Mouse (Mus musculus) monocyte, adult 2 months (primary cell): ENCODE measurements around the gene Sgcb.

Experiments used
- DNase-seq, 2 experiments: peaks; one replicate each; pipeline ENCODE4 v3.0.0; 2022; ENCODE audit warnings: low spot score in 2 of 2, low read depth in 1 of 2

The Sgcb gene

GRCm38 (mm10) chr5:73637337-73638107, 10.1 kb downstream of the Sgcb start:
- DNase-seq = no peak

- DNase-seq = no peak
Observed at GRCm38 (mm10) chr5:73633141-73633540, 14.4 kb downstream of the Sgcb start.

- DNase-seq = no peak
Observed at GRCm38 (mm10) chr5:73632291-73632690, 15.3 kb downstream of the Sgcb start, which contains the start of gene Lrrc66. TSS of gene Lrrc66 (minus strand) at chr5:73632526.

DNA sequence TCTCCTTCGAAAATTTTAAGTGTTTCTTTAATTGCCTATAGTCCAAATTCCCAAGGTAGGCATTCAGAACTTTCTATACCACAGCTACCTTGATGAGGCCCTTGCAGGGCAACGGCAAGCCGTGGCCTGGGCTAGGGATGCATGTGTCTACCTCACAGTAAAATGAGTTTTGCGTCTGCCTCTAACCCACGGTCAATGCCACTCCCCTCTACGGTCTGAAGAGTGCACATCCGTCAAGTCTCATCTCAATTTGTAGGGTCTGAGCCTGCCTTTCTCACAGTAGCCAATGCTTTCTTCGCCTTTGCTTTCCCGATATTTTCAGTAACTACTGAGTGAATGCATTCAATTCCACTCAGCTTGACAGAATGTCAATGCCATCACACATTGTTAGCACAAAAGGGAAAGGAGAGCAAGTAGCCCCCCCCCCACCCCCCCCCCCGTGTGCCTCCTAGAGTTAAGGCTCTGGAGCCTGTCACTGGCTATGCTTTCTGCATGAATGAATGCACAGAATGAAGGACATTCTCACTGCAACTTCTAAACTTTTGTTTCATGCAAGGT, 16.5 kb downstream of the Sgcb start:
- DNase-seq = no peak

GRCm38 (mm10) chr5:73630141-73630540, 17.4 kb downstream of the Sgcb start:
- no peak for DNase-seq

DNA sequence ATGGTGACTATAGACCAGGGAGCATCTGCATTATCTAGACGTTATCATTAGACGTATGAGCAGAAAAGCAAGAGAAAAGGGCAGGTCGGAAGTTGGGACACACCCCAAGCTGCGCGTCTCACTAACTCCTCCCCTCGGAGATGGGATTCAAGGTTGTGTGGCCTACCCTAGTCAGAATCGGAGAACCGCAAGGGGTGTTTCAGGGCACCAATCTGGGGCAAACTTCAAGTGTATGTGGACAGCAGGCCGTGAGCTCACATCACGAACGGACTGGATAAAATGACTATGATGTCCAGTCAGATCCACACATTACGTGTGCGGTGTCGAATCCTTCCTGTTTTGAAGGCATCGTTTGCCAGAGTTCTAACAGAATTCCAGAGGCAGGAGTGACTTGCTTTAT, 19.6 kb downstream of the Sgcb start:
- DNase-seq = no peak

- DNase-seq = no peak
Observed at GRCm38 (mm10) chr5:73627559-73627958, 20.0 kb downstream of the Sgcb start.

DNA sequence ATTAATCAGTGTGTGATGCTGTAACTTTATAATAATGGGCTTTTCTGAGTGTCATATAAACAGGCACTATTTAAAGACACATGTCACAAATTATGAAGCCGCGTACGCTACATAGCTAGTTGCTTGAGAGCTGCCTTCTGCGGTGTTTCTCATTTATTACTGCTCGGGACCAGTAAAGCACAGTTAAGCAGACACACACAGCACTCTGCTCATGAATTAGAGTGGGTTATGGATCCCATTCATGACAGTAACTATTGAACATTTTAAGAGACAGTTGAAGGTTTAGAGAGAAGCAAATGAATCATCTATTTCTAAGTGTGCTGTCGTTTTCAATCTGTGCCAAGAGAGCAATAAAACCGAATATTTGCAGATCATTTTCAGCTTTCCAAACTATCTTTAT, 20.7 kb downstream of the Sgcb start:
- DNase-seq = no peak

- no peak for DNase-seq
Observed at GRCm38 (mm10) chr5:73625505-73625904, 22.1 kb downstream of the Sgcb start.

DNA sequence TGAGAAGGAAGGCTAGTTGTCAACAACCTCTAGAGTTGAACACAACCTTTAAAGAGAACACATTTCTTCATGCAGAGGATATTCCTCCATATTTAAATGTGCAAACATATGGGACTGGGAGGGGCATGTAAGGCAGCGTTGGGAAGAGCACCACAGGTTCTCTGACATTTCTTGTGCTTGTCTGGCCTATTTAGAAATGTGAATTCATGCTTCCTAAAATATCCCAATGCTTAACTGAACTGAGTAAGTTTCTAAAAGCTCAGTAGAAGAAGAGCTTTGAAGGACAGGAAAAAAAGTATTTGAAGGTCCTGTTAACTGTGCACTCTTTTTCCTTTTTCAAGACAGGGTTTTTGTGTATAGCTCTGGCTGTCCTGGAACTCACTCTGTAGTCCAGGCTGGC, 28.6 kb downstream of the Sgcb start:
- DNase-seq = no peak

GRCm38 (mm10) chr5:73615211-73615610, 32.4 kb downstream of the Sgcb start:
- no peak for DNase-seq

- no peak for DNase-seq
Observed at GRCm38 (mm10) chr5:73613296-73613695, 34.3 kb downstream of the Sgcb start.

DNA sequence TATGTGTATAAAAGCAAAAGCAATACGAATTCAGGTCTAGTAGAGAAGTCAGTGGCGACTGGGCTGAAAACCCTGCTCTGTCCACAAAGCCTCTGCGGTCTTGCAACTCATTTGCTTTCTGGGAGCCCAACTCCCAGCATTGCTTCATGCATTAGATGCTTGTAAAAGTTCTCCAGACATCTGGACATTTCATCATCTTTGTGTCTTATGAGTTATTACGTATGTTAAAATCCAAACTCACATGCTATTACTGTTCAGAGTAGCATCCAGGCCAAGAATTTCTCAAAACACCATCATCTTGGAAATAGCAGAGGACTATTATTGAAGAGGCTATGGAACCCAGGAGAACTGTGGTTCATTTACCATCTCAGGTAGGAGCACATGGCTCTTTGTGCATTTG, 36.5 kb downstream of the Sgcb start:
- DNase-seq = no peak

DNA sequence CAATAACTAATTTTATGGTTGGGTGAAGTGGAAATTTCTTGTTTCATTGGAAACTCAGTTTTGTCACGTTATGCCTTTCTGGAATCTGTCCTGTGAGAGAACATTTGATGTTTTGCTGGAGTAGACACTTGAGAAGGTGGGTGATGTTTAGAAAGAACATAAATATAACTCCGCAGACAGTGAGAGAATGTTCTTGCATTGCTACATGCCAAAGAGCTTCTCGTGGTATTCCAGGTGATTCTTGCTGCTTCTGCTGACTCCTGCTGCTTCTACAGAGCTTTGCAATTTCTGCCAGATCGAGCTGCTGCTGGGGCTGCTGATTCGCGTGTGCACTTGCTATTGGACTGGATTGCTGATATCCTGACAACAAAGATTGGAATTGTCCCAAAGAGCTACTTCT, 42.6 kb downstream of the Sgcb start:
- no peak for DNase-seq

GRCm38 (mm10) chr5:73604542-73604941, 43.0 kb downstream of the Sgcb start:
- no peak for DNase-seq

DNA sequence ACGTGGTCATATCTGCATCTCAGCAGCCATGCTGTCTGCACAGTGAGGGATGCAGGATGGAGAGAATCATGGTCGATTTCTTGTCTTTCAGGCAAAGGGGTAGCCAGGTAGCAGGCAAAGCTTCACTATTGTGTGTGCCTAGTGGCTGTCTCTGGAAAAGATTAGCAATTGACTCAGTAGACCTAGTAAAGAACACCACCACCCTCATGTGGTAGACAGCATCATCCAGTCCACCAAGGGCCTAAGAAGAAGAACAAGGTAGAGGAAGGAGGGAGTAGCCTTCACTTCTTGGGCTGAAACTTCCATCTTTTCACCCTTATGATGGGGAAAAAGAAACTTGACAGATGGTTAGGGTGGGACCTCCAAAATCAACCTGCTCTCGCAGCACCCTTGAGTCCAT, 44.7 kb downstream of the Sgcb start:
- DNase-seq = no peak

DNA sequence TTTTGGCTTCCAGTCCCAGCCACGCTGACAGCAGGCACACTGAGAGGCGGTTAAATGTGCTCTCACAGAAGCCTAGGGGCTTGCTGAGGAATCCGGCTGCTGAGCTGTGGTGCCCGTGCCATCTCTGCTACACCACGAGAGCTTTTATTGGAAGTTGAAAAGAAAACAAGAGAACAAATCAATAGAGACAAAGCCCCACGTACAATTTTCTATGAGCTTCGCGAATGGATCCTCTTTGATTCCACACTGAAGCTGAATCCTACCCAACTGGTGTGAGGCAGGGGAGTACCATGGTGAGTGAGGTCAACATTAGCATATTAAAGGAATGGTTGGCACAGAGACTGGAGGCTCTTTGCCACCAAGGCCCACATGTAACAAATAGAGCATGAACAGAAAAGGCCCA, 46.2 kb downstream of the Sgcb start:
- DNase-seq = no peak

- no peak for DNase-seq
Observed at GRCm38 (mm10) chr5:73599991-73600390, 47.6 kb downstream of the Sgcb start.

GRCm38 (mm10) chr5:73598943-73599695, 48.5 kb downstream of the Sgcb start:
- no peak for DNase-seq

DNA sequence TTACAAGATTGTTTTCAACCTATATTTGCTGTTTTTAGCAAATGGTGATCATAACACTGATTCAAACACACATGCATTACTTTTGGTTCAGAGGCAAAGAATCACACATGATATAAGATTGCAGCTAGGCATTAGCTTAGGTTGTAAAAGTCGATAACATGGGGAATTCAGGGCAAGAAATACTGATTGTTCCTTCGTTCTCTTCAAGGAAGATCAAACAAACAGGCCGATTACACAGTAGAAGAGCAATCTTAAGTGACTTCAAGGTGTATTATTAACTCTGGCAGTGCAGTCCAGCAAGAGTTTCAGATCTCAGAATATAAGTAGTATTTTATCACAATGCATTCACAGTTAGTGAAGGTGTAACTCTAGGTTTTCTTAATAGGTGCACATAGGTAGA, 60.5 kb downstream of the Sgcb start:
- no peak for DNase-seq

GRCm38 (mm10) chr5:73586597-73586996, 61.0 kb downstream of the Sgcb start:
- no peak for DNase-seq
